Mouse (Mus musculus): ENCODE measurements around the gene Slx4.

GRCm38 (mm10) chr16:4030501-4030900, 26.9 kb upstream of the Slx4 start:
- TF ChIP-seq POLR2A (IDR thresholded peaks at IDR 0.05; ENCODE audit: control insufficient read depth, extremely low read depth, insufficient read depth, low read length, poor library complexity) (no peak), CTCF (IDR thresholded peaks at IDR 0.05; ENCODE audit: borderline replicate concordance, control insufficient read depth, extremely low read depth, insufficient read depth, low read length, poor library complexity) (no peak)

Measured in thymus, adult 2 months (tissue).